ENCODE assay signal across 9 mouse cellular contexts in genomic region chr4:122958491-122959031, GRCm38 (mm10). TPM values are rescaled to one million over a fixed set of nuclear protein-coding genes. Genes with fewer than 3 reads are reported as not detected.
DNase-seq lines count a peak whose midpoint lies in the region; ATAC-seq and TF ChIP-seq lines count a peak whose summit lies in the region.
"Had no signal": no experiment of that assay in that cellular context is flagged by ENCODE, and none has a peak within 500 bp of the region (broad histone marks: within the 10 kb centered on the region; RNA-seq: fewer than 3 reads in every experiment).

No protein-coding gene starts in this region.

- H3K9me3 ChIP-seq in liver, embryonic 12.5 days (replicated peaks), result no peaks in the 10 kb centered on the region
- H3K9me3 ChIP-seq in hindbrain, embryonic 10.5 days, result no peaks in the 10 kb centered on the region
- H3K9me3 ChIP-seq: embryonic facial prominence, embryonic 12.5 days had no signal

- no peak for TF ChIP-seq CTCF in liver, adult 2 months (IDR thresholded peaks at IDR 0.05; ENCODE audit: low read depth, low read length)

- H3K9ac ChIP-seq in liver, adult 2 months (ENCODE audit: low read depth, low read length), result peak overlapping the region; percentile 54
- H3K9ac ChIP-seq in liver, embryonic 12.5 days, result no peak overlapping the region
- H3K9ac ChIP-seq: embryonic facial prominence, embryonic 12.5 days had no signal

- no peak for ATAC-seq in liver, embryonic 12.5 days

- TF ChIP-seq POLR2A in liver, adult 2 months (IDR thresholded peaks at IDR 0.05; ENCODE audit: extremely low read depth, insufficient read depth, low read length), result no peak

- peaks cover 13% of the 10 kb centered on the region for H3K4me1 ChIP-seq in liver, adult 2 months (ENCODE audit: control insufficient read depth, insufficient read depth, low read length)
- H3K4me1 ChIP-seq in liver, embryonic 12.5 days, result peaks cover 41% of the 10 kb centered on the region
- peaks cover 74% of the 10 kb centered on the region for H3K4me1 ChIP-seq in hindbrain, embryonic 10.5 days (replicated peaks)

- 35% methylated on average over 6 of the region's 6 CpGs for WGBS in liver, adult 2 months
- WGBS in liver, embryonic 12.5 days (ENCODE audit: insufficient replicate concordance), result 71% methylated on average over 6 of the region's 6 CpGs
- 87% methylated on average over 6 of the region's 6 CpGs for WGBS in hindbrain, embryonic 10.5 days

- H3K4me3 ChIP-seq in liver, adult 2 months (ENCODE audit: insufficient read depth, low read depth, low read length), result peak overlapping the region; percentile 86
- H3K4me3 ChIP-seq in liver, embryonic 12.5 days, result no peak overlapping the region
- 0 out of 2 replicates have a peak overlapping the region, but pooled peaks have one; percentile 1 for H3K4me3 ChIP-seq in hindbrain, embryonic 10.5 days
- H3K4me3 ChIP-seq: embryonic facial prominence, embryonic 12.5 days had no signal

- peak overlapping the region; percentile 50; the same call in 1 of the 2 replicates for H3K27ac ChIP-seq in liver, adult 2 months (replicated peaks; ENCODE audit: insufficient read depth, low read depth, low read length)
- H3K27ac ChIP-seq in liver, embryonic 12.5 days, result no peak overlapping the region
- H3K27ac ChIP-seq in hindbrain, embryonic 10.5 days, result no peak overlapping the region; the same call in 1 of the 2 replicates
- H3K27ac ChIP-seq: embryonic facial prominence, embryonic 12.5 days had no signal

- H3K79me2 ChIP-seq in liver, adult 2 months (ENCODE audit: control insufficient read depth, insufficient read depth, low read length), result no peaks in the 10 kb centered on the region

- H3K27me3 ChIP-seq in liver, adult 2 months (ENCODE audit: control insufficient read depth, insufficient read depth, low read length), result no peaks in the 10 kb centered on the region
- peaks cover 67% of the 10 kb centered on the region for H3K27me3 ChIP-seq in liver, embryonic 12.5 days (replicated peaks)
- peaks cover 36% of the 10 kb centered on the region for H3K27me3 ChIP-seq in hindbrain, embryonic 10.5 days (ENCODE audit: insufficient read depth, poor library complexity, severe bottlenecking)

- peak; percentile 85 for DNase-seq in liver, adult 2 months (ENCODE audit: extremely low read depth, low read depth, low spot score)
- no peak for DNase-seq in hindbrain, embryonic 10.5 days (ENCODE audit: low spot score)
- DNase-seq in left cerebral cortex, adult 18-20 months (ENCODE audit: low spot score in 2 of 2), result peak; percentile 47 to 53
- DNase-seq in right cerebral cortex, postnatal 10 days (ENCODE audit: low spot score in 2 of 2), result peak; percentile 84 to 87
- DNase-seq in ovary, adult 18-20 months (ENCODE audit: low spot score), result no peak
- DNase-seq in gastrocnemius, postnatal 10 days, result no peak
- DNase-seq in spleen, postnatal 36 days (ENCODE audit: low spot score in 2 of 2), result no peak

- peaks cover 18% of the 10 kb centered on the region; the same call in 1 of the 2 replicates for H3K36me3 ChIP-seq in liver, adult 2 months (ENCODE audit: control insufficient read depth, insufficient read depth, low read length)
- no peaks in the 10 kb centered on the region for H3K36me3 ChIP-seq in liver, embryonic 12.5 days
- H3K36me3 ChIP-seq in hindbrain, embryonic 10.5 days, result peaks cover 56% of the 10 kb centered on the region

- H3K4me2 ChIP-seq in liver, embryonic 12.5 days, result no peak overlapping the region

RNA-seq across cellular contexts. Expression of gene Mfsd2a, which starts 2.4 kb away (rescaled TPM):
- total RNA-seq in liver, adult 2 months (2014; rRNA removed), result 40.6 and 44.0 TPM in 2 replicates
- 32.8 and 62.5 TPM in 2 replicates for polyA plus RNA-seq in liver, adult 2 months (2012; rRNA removed)
- 0.14 and 0.28 TPM in 2 replicates for polyA plus RNA-seq in liver, embryonic 12.5 days (2016; fragmentation: Nextera tagmentation; extraction: Ambion mirVana)
- polyA plus RNA-seq in hindbrain, embryonic 10.5 days (2016; fragmentation: Nextera tagmentation; extraction: Ambion mirVana), result 26.8 and 28.9 TPM in 2 replicates
- total RNA-seq in left cerebral cortex, adult 18-20 months (2021), result 10 to 100 TPM; 19.2 to 21.4 TPM
- total RNA-seq in gastrocnemius, postnatal 10 days (2021), result 1 to 10 TPM in 1 of 2 experiments, under 1 TPM in 1; 0.36 to 1.2 TPM

RNA-seq across cellular contexts. Expression of gene Mycl, which starts 36.9 kb away (rescaled TPM):
- 7.0 and 7.6 TPM in 2 replicates for total RNA-seq in liver, adult 2 months (2014; rRNA removed)
- 3.3 and 3.6 TPM in 2 replicates for polyA plus RNA-seq in liver, adult 2 months (2012; rRNA removed)
- 1.2 and 1.6 TPM in 2 replicates for polyA plus RNA-seq in liver, embryonic 12.5 days (2016; fragmentation: Nextera tagmentation; extraction: Ambion mirVana)
- 74.1 and 82.3 TPM in 2 replicates for polyA plus RNA-seq in hindbrain, embryonic 10.5 days (2016; fragmentation: Nextera tagmentation; extraction: Ambion mirVana)
- total RNA-seq in left cerebral cortex, adult 18-20 months (2021), result 1 to 10 TPM; 7.3 to 9.9 TPM
- total RNA-seq in gastrocnemius, postnatal 10 days (2021), result 1 to 10 TPM; 4.4 to 5.8 TPM

RNA-seq across cellular contexts. Expression of gene Trit1, which starts 57.8 kb away (rescaled TPM):
- total RNA-seq in liver, adult 2 months (2014; rRNA removed), result 9.2 and 11.2 TPM in 2 replicates
- 3.2 and 4.3 TPM in 2 replicates for polyA plus RNA-seq in liver, adult 2 months (2012; rRNA removed)
- 8.9 and 10.9 TPM in 2 replicates for polyA plus RNA-seq in liver, embryonic 12.5 days (2016; fragmentation: Nextera tagmentation; extraction: Ambion mirVana)
- polyA plus RNA-seq in hindbrain, embryonic 10.5 days (2016; fragmentation: Nextera tagmentation; extraction: Ambion mirVana), result 22.7 and 25.0 TPM in 2 replicates
- total RNA-seq in left cerebral cortex, adult 18-20 months (2021), result 10 to 100 TPM; 18.0 to 18.2 TPM
- 10 to 100 TPM in 1 of 2 experiments, 1 to 10 TPM in 1; 9.1 to 11.0 TPM for total RNA-seq in gastrocnemius, postnatal 10 days (2021)

Comparison
In these comparisons a context has a peak if more than half of its experiments do, and no peak if none do; other contexts are left out.
1. DNase-seq: peak in liver, adult 2 months (single experiment), left cerebral cortex, adult 18-20 months (2 of 2) and right cerebral cortex, postnatal 10 days (2 of 2); none in hindbrain, embryonic 10.5 days (single experiment), ovary, adult 18-20 months (single experiment), gastrocnemius, postnatal 10 days (single experiment) and spleen, postnatal 36 days (0 of 2).
2. RNA of gene Mfsd2a, which starts 2.4 kb away (total RNA-seq): 40.6 to 44.0 TPM in liver, adult 2 months and 19.2 to 21.4 TPM in left cerebral cortex, adult 18-20 months; 0.36 to 1.2 TPM in gastrocnemius, postnatal 10 days; every median in the first group is over 4 times any median in the second.